In genomic region chr1:151102061-151102460, GRCm38 (mm10) we compare ENCODE assay signal across 16 mouse cellular contexts.
A peak's percentile ranks its signal among the peaks of the same experiment; 100 is the strongest.
DNase-seq lines count a peak whose midpoint lies in the region; ATAC-seq and TF ChIP-seq lines count a peak whose summit lies in the region.
"Had no signal": no experiment of that assay in that cellular context is flagged by ENCODE, and none has a peak within 500 bp of the region (broad histone marks: within the 10 kb centered on the region; RNA-seq: fewer than 3 reads in every experiment).

No protein-coding gene starts in this region.

- DNase-seq in stomach, postnatal 0 days (ENCODE audit: low spot score) = no peak
- DNase-seq in liver, embryonic 11.5 days (ENCODE audit: low spot score) = no peak
- DNase-seq in cerebellum, adult 11-12 months = no peak
- DNase-seq in B cell, adult 2 months = no peak
- no peak for DNase-seq in urinary bladder, postnatal 25 days (ENCODE audit: low spot score)
- DNase-seq: adrenal gland, adult 2 months; cerebellum, postnatal 36 days had no signal

- H3K4me3 ChIP-seq in stomach, embryonic 14.5 days (ENCODE audit: low read depth, low read length) = no peak overlapping the region
- H3K4me3 ChIP-seq in stomach, postnatal 0 days (ENCODE audit: low read depth, low read length) = no peak overlapping the region
- H3K4me3 ChIP-seq in embryonic facial prominence, embryonic 13.5 days = no peak overlapping the region
- H3K4me3 ChIP-seq in liver, embryonic 11.5 days (ENCODE audit: low read depth, low read length) = no peak overlapping the region
- H3K4me3 ChIP-seq: hindbrain, embryonic 13.5 days; layer of hippocampus, adult 2 months; limb, embryonic 13.5 days had no signal

- peak overlapping the region; percentile 8; the same call in 1 of the 2 replicates for H3K27ac ChIP-seq in stomach, embryonic 14.5 days (ENCODE audit: low read length)
- H3K27ac ChIP-seq in stomach, postnatal 0 days (replicated peaks) = no peak overlapping the region
- H3K27ac ChIP-seq in embryonic facial prominence, embryonic 13.5 days = peak overlapping the region; percentile 83
- 0 out of 2 replicates have a peak overlapping the region, but pooled peaks have one; percentile 57 for H3K27ac ChIP-seq in liver, embryonic 11.5 days (ENCODE audit: low read depth, low read length)
- H3K27ac ChIP-seq: hindbrain, embryonic 13.5 days; layer of hippocampus, adult 2 months; limb, embryonic 13.5 days had no signal

- no peaks in the 10 kb centered on the region for H3K27me3 ChIP-seq in stomach, embryonic 14.5 days (ENCODE audit: control insufficient read depth, insufficient read depth, low read length)
- no peaks in the 10 kb centered on the region for H3K27me3 ChIP-seq in stomach, postnatal 0 days (ENCODE audit: control insufficient read depth, insufficient read depth, low read length)
- no peaks in the 10 kb centered on the region for H3K27me3 ChIP-seq in embryonic facial prominence, embryonic 13.5 days
- H3K27me3 ChIP-seq in liver, embryonic 11.5 days (replicated peaks; ENCODE audit: control insufficient read depth, insufficient read depth, low read length) = no peaks in the 10 kb centered on the region
- H3K27me3 ChIP-seq: hindbrain, embryonic 13.5 days; limb, embryonic 13.5 days had no signal

- WGBS in stomach, embryonic 14.5 days = 63% methylated on average over 3 of the region's 3 CpGs
- WGBS in stomach, postnatal 0 days = 71% methylated on average over 3 of the region's 3 CpGs
- WGBS in embryonic facial prominence, embryonic 13.5 days = 51% methylated on average over 3 of the region's 3 CpGs
- 60% methylated on average over 3 of the region's 3 CpGs for WGBS in liver, embryonic 11.5 days

- no peak overlapping the region for H3K4me2 ChIP-seq in stomach, embryonic 14.5 days (replicated peaks; ENCODE audit: low read depth, low read length)
- no peak overlapping the region for H3K4me2 ChIP-seq in stomach, postnatal 0 days (replicated peaks; ENCODE audit: low read depth)
- H3K4me2 ChIP-seq in embryonic facial prominence, embryonic 13.5 days = peak overlapping the region; percentile 41; the same call in 1 of the 2 replicates
- H3K4me2 ChIP-seq in liver, embryonic 11.5 days = no peak overlapping the region
- H3K4me2 ChIP-seq: hindbrain, embryonic 13.5 days; limb, embryonic 13.5 days had no signal

- no peak overlapping the region for H3K9ac ChIP-seq in stomach, embryonic 14.5 days (replicated peaks; ENCODE audit: low read depth, low read length)
- no peak overlapping the region for H3K9ac ChIP-seq in stomach, postnatal 0 days (ENCODE audit: low read length)
- H3K9ac ChIP-seq in embryonic facial prominence, embryonic 13.5 days = no peak overlapping the region
- H3K9ac ChIP-seq in liver, embryonic 11.5 days (ENCODE audit: low read depth, low read length) = no peak overlapping the region
- H3K9ac ChIP-seq: hindbrain, embryonic 13.5 days; limb, embryonic 13.5 days had no signal

- no peak for TF ChIP-seq EP300 in stomach, postnatal 0 days (optimal IDR thresholded peaks at IDR 0.05)

- H3K4me1 ChIP-seq in stomach, embryonic 14.5 days (ENCODE audit: control insufficient read depth, insufficient read depth, low read length) = peaks cover 13% of the 10 kb centered on the region
- no peaks in the 10 kb centered on the region for H3K4me1 ChIP-seq in stomach, postnatal 0 days (replicated peaks; ENCODE audit: control insufficient read depth, insufficient read depth)
- peaks cover 34% of the 10 kb centered on the region for H3K4me1 ChIP-seq in embryonic facial prominence, embryonic 13.5 days
- peaks cover 29% of the 10 kb centered on the region for H3K4me1 ChIP-seq in liver, embryonic 11.5 days (replicated peaks; ENCODE audit: control insufficient read depth, insufficient read depth, low read length)

- no peak for TF ChIP-seq CTCF in stomach, postnatal 0 days (IDR thresholded peaks at IDR 0.05; ENCODE audit: low read depth)

- ATAC-seq in stomach, embryonic 14.5 days (ENCODE audit: insufficient number of reproducible peaks, insufficient read depth, low FRiP score, low read depth) = no peak
- ATAC-seq in stomach, postnatal 0 days (ENCODE audit: low FRiP score, low TSS enrichment) = no peak
- no peak for ATAC-seq in embryonic facial prominence, embryonic 13.5 days (ENCODE audit: insufficient number of reproducible peaks, insufficient read depth, low FRiP score, low TSS enrichment, low read depth)
- ATAC-seq in liver, embryonic 11.5 days (replicated peaks; ENCODE audit: low FRiP score) = peak; percentile 30; the same call in 1 of the 2 replicates
- ATAC-seq: CD4-positive, CD25-positive, alpha-beta regulatory T cell, adult 4 months; forebrain, embryonic 14.5 days; intestine, postnatal 0 days; midbrain, embryonic 16.5 days had no signal

- no peaks in the 10 kb centered on the region for H3K9me3 ChIP-seq in stomach, embryonic 14.5 days (ENCODE audit: control insufficient read depth, low read depth, low read length)
- no peaks in the 10 kb centered on the region for H3K9me3 ChIP-seq in stomach, postnatal 0 days (ENCODE audit: control insufficient read depth, low read length)
- H3K9me3 ChIP-seq in embryonic facial prominence, embryonic 13.5 days = no peaks in the 10 kb centered on the region
- no peaks in the 10 kb centered on the region for H3K9me3 ChIP-seq in liver, embryonic 11.5 days (ENCODE audit: control insufficient read depth, low read length)
- H3K9me3 ChIP-seq: hindbrain, embryonic 13.5 days; limb, embryonic 13.5 days had no signal

- no peaks in the 10 kb centered on the region for H3K36me3 ChIP-seq in stomach, embryonic 14.5 days (ENCODE audit: control insufficient read depth, insufficient read depth, low read length)
- H3K36me3 ChIP-seq in stomach, postnatal 0 days (ENCODE audit: control insufficient read depth, insufficient read depth, low read length) = no peaks in the 10 kb centered on the region
- no peaks in the 10 kb centered on the region for H3K36me3 ChIP-seq in embryonic facial prominence, embryonic 13.5 days
- no peaks in the 10 kb centered on the region for H3K36me3 ChIP-seq in liver, embryonic 11.5 days (ENCODE audit: control insufficient read depth, insufficient read depth, low read length)
- H3K36me3 ChIP-seq: hindbrain, embryonic 13.5 days; limb, embryonic 13.5 days had no signal
